Mouse (Mus musculus): ENCODE data around the gene Cul9.

Cul9 gene

GRCm38 (mm10) chr17:46552841-46553423, 6.7 kb upstream of the Cul9 start:
- peak; percentile 90 to 91 for DNase-seq

- no peak for DNase-seq
Measured at GRCm38 (mm10) chr17:46552151-46552550, 6.0 kb upstream of the Cul9 start.

GRCm38 (mm10) chr17:46551369-46551768, 5.2 kb upstream of the Cul9 start:
- no peak for DNase-seq

- DNase-seq = no peak
Measured at GRCm38 (mm10) chr17:46550904-46551303, 4.7 kb upstream of the Cul9 start.

- no peak for DNase-seq
Measured at GRCm38 (mm10) chr17:46549642-46550041, 3.5 kb upstream of the Cul9 start.

- peak; percentile 59 to 79 for DNase-seq
Measured at GRCm38 (mm10) chr17:46549193-46549592, 3.0 kb upstream of the Cul9 start.

GRCm38 (mm10) chr17:46548741-46549140, 2.6 kb upstream of the Cul9 start:
- DNase-seq = peak in 1 of 2 experiments; percentile 21

GRCm38 (mm10) chr17:46547923-46548322, 1.7 kb upstream of the Cul9 start:
- peak in 1 of 2 experiments; percentile 35 for DNase-seq

GRCm38 (mm10) chr17:46546995-46547394, 807 bp upstream of the Cul9 start:
- DNase-seq = peak in 1 of 2 experiments; percentile 38

- DNase-seq = no peak
Measured at GRCm38 (mm10) chr17:46546591-46546990, 403 bp upstream of the Cul9 start.

- no peak for DNase-seq
Measured at GRCm38 (mm10) chr17:46543661-46544060, 2.5 kb downstream of the Cul9 start.

GRCm38 (mm10) chr17:46525579-46526307, 20.4 kb downstream of the Cul9 start:
- peak; percentile 85 to 91 for DNase-seq

- DNase-seq = no peak
Measured at GRCm38 (mm10) chr17:46525065-46525464, 21.1 kb downstream of the Cul9 start.

- DNase-seq = peak in 1 of 2 experiments; percentile 46
Measured at GRCm38 (mm10) chr17:46521963-46522668, 24.1 kb downstream of the Cul9 start.

- no peak for DNase-seq
Measured at GRCm38 (mm10) chr17:46521174-46521573, 25.0 kb downstream of the Cul9 start.

GRCm38 (mm10) chr17:46520385-46520979, 25.7 kb downstream of the Cul9 start:
- DNase-seq = no peak

GRCm38 (mm10) chr17:46519971-46520370, 26.2 kb downstream of the Cul9 start:
- DNase-seq = no peak

- DNase-seq = no peak
Measured at GRCm38 (mm10) chr17:46513329-46513728, 32.9 kb downstream of the Cul9 start.

- DNase-seq = no peak
Measured at GRCm38 (mm10) chr17:46511059-46511710, 35.0 kb downstream of the Cul9 start.

GRCm38 (mm10) chr17:46505617-46506016, 40.6 kb downstream of the Cul9 start:
- DNase-seq = no peak

GRCm38 (mm10) chr17:46503847-46504638, 42.1 kb downstream of the Cul9 start:
- no peak for DNase-seq

GRCm38 (mm10) chr17:46502775-46503174, 43.4 kb downstream of the Cul9 start:
- DNase-seq = no peak
